Mouse (Mus musculus) heart, adult 2 months (tissue): Measurements from ENCODE around the gene 1700023F06Rik. TPM values are rescaled to one million over a fixed set of nuclear protein-coding genes. Genes with fewer than 3 reads are reported as not detected.
"Not testable (repeated sequence)": the region's sequence is repeated elsewhere in the genome, so short reads cannot be mapped to it uniquely, and the experiment has no call there.

ENCODE experiments used
- DNase-seq, 2 experiments: peaks; one replicate each; pipeline ENCODE4 v3.0.0; 2021
- H3K27ac ChIP-seq: fragments of 200-600 bp; 2 replicates; pipeline ENCODE4 v1.8.1; 2022
- H3K27me3 ChIP-seq: fragments of 200-500 bp; 2 replicates; pipeline ENCODE4 v1.6.1; 2012; ENCODE audit warnings: mild to moderate bottlenecking, low read length, inconsistent platforms, mixed read lengths; ENCODE audit not compliant: control insufficient read depth, insufficient read depth
- H3K36me3 ChIP-seq: fragments of 200-500 bp; 2 replicates; pipeline ENCODE4 v1.6.1; 2012; ENCODE audit warnings: low read length, inconsistent platforms; ENCODE audit not compliant: control insufficient read depth, insufficient read depth
- H3K4me1 ChIP-seq: fragments of 200-500 bp; 2 replicates; pipeline ENCODE4 v1.6.1; 2011; ENCODE audit warnings: low read length; ENCODE audit not compliant: control insufficient read depth, insufficient read depth
- H3K4me3 ChIP-seq: fragments of 200-600 bp; 2 replicates; pipeline ENCODE4 v1.8.1; 2022
- H3K79me2 ChIP-seq: fragments of 200-500 bp; replicated peaks from 2 replicates; pipeline ENCODE4 v1.6.1; 2012; ENCODE audit warnings: mild to moderate bottlenecking, inconsistent platforms, low read length, moderate library complexity, mixed read lengths; ENCODE audit not compliant: control insufficient read depth, insufficient read depth
- H3K9ac ChIP-seq: fragments of 200-500 bp; 2 replicates; pipeline ENCODE4 v1.6.1; 2012; ENCODE audit warnings: low read depth, mild to moderate bottlenecking, control low read depth, inconsistent platforms, low read length, mixed read lengths
- CTCF ChIP-seq: fragments of 200-600 bp; IDR thresholded peaks from 2 replicates; pipeline ENCODE4 v1.8.1; 2022; ENCODE audit warnings: antibody characterized with exemption, mild to moderate bottlenecking, moderate library complexity
- EP300 ChIP-seq: fragments of 200-500 bp; IDR thresholded peaks from 2 replicates; pipeline ENCODE4 v1.6.1; 2011; ENCODE audit warnings: low read depth, low read length, control low read depth; ENCODE audit not compliant: insufficient read depth
- POLR2A ChIP-seq: fragments of 200-500 bp; IDR thresholded peaks from 2 replicates; pipeline ENCODE4 v1.6.1; 2011; ENCODE audit warnings: mild to moderate bottlenecking, low read depth, low read length, control low read depth; ENCODE audit not compliant: insufficient read depth
- WGBS: fragments of 180-500 bp; shearing (Covaris S2); methylation state at CpG from one replicate; pipeline ENCODE4 v1.1.7; 2018; 5-methylcytosine and 5-hydroxymethylcytosine counted together
- intact Hi-C: fragments of 180-260 bp; cut with DNase I; formaldehyde crosslinking; loops from one replicate; pipeline ENCODE4 v1.15.1; 2025
- polyA plus RNA-seq: library from polyadenylated mRNA; depleted of rRNA; stranded (reverse); fragments of >200 nt; gene quantifications from 2 replicates; pipeline ENCODE4 v1.2.3, GENCODE M21; 2012
- total RNA-seq, 2 experiments: library from RNA; stranded (reverse); gene quantifications; 2 replicates each; pipeline ENCODE4 v1.2.3; 2021

Gene 1700023F06Rik
- total and polyA plus RNA-seq, 3 experiments = 0.21 TPM; not detected in 2

DNA sequence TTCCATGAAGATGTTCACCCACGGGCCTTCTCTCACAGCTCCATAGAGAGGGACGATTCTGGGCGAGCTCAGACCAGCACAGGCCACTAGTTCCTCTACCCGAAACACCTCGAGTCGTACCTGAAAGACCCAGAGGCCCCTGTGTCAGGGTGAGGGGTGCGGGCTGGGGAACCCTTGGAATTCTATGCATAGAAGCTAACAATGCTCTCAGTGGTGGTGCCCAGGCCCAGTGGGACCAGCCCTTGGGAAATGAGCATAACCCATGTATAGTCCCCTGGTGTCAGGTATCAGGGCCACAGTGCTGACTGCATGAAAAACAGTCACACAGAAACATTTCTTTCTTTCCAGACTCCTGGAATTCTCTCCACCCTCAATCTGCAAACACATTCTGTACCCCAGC is 23.0 kb upstream of the 1700023F06Rik start:
- DNase-seq = no peak
- no peaks in the 10 kb centered on the region for H3K27me3 ChIP-seq
- H3K79me2 ChIP-seq = no peaks in the 10 kb centered on the region
- no peaks in the 10 kb centered on the region for H3K36me3 ChIP-seq
- intact Hi-C loops = no loop called here
- peaks cover 2% of the 10 kb centered on the region; the same call in 1 of the 2 replicates for H3K4me1 ChIP-seq
- no peak for TF ChIP-seq POLR2A
- no peak for TF ChIP-seq CTCF
- no peak for TF ChIP-seq EP300
- no peak overlapping the region for H3K27ac ChIP-seq
- 95% methylated on average over 7 of the region's 7 CpGs for WGBS
- H3K9ac ChIP-seq = no peak overlapping the region
- H3K4me3 ChIP-seq = no peak overlapping the region

DNA sequence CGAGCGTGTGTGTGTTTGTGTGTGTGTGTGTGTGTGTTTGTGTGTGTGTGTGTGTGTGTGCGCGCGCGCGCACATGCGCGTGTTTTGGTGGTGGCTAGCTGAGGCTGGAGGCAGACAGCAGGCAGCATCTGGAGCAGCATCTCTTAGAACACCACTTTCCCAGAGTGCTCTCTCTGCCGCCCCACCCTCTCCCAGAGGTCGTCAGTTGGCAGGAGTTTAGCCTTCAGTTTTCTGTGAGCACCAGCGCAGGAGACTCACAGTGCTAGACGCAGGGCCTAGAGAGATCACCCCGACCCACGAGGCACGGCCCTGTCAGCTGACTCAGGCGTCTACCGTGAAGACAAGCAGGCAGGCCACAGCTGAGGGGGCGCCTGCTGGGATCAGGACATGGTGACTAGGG is 22.3 kb upstream of the 1700023F06Rik start:
- intact Hi-C loops = no loop called here
- DNase-seq = peak in 1 of 2 experiments; percentile 53
- Histone ChIP-seq H3K27me3 (no peaks in the 10 kb centered on the region), H3K4me3 (no peak overlapping the region), H3K9ac (no peak overlapping the region), H3K4me1 (no peaks in the 10 kb centered on the region; the same call in 1 of the 2 replicates), H3K79me2 (no peaks in the 10 kb centered on the region), H3K27ac (no peak overlapping the region), H3K36me3 (no peaks in the 10 kb centered on the region)
- TF ChIP-seq POLR2A (no peak), CTCF (no peak), EP300 (no peak)
- 85% methylated on average over 19 of the region's 19 CpGs for WGBS

DNA sequence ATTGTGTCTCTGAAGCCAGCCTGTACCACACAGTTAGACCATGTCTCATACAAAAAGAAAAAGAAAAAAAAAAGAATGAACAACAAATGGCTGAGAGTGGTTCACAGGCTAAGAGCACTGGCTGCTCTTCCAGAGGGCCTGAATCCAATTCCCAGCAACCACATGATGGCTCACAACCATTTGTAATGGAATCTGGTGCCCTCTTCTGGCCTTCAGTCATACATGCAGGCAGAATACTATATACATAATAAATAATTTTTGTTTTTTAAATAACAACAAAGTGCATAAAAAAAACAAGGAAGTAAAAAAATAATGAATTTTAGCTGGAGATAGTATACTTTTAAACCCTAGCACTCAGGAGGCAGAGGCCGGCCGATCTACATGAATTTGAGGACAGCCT is 21.2 kb upstream of the 1700023F06Rik start:
- H3K36me3 ChIP-seq = no peaks in the 10 kb centered on the region
- intact Hi-C loops = no loop called here
- no peak overlapping the region for H3K9ac ChIP-seq
- no peaks in the 10 kb centered on the region for H3K79me2 ChIP-seq
- H3K4me3 ChIP-seq = no peak overlapping the region
- H3K27ac ChIP-seq = no peak overlapping the region
- TF ChIP-seq CTCF (peak; percentile 51), EP300 (no peak)
- 100% methylated on average over 2 of the region's 2 CpGs for WGBS
- H3K4me1 ChIP-seq = no peaks in the 10 kb centered on the region; the same call in 1 of the 2 replicates
- no peaks in the 10 kb centered on the region for H3K27me3 ChIP-seq
- DNase-seq = no peak

DNA sequence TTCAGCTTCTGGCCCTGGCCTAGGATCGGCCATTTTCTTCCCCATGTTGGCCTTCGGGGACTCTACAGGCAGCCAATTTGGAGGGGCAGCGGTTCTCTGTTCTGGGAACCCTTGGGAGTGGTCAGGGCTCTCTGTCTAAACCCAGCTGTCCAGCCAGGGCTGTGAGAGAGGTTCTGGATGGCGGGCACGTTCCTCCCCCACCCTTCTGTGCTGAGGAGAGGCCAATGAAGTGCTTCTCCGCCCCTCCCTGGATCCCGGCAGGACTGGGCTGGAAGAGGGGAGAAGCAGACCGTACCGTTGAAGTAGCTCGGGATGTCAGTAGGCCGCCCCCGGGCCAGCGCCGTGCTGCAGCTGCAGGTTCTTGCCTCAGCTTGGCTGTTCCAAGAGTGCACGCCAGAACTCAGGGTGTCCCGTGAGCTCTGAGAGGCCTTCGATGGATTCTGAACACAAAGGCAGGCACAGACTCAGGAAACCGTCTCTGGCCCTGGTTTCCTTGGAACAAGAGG is 15.6 kb upstream of the 1700023F06Rik start:
- Histone ChIP-seq H3K79me2 (no peaks in the 10 kb centered on the region), H3K4me3 (peak overlapping the region; percentile 28; the same call in 1 of the 2 replicates), H3K4me1 (peaks cover 7% of the 10 kb centered on the region; the same call in 1 of the 2 replicates), H3K36me3 (no peaks in the 10 kb centered on the region), H3K9ac (peak overlapping the region; percentile 28), H3K27me3 (no peaks in the 10 kb centered on the region), H3K27ac (peak overlapping the region; percentile 81)
- DNase-seq = peak; percentile 65 to 68
- TF ChIP-seq POLR2A (peak; percentile 23; the same call in 1 of the 2 replicates), EP300 (no peak)
- intact Hi-C loops = loop anchor here (2.0 kb wide), 1 partner anchor 47 kb away; no protein-coding TSS in a partner anchor
- 43% methylated on average over 18 of the region's 18 CpGs for WGBS

DNA sequence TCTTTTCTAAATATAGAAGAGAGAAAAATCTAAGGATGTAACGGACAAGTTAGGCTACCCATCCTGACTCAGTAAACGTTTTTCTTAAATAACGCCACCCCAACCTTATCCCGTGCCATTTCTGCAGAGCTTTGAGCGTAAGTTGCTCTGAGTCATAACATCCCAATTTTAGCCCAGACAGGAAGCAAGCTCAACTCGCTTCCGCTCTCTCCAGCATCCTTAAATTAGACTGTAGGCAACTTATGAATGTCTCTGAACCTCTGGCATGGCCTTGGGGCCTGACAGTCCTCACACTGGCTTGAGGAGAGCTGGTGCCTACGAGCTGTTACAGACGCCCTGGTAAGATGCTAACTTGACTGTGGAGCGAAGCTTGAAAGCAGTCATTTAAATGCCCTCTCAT is 15.1 kb upstream of the 1700023F06Rik start:
- Histone ChIP-seq H3K27ac (peak overlapping the region; percentile 81), H3K79me2 (no peaks in the 10 kb centered on the region), H3K27me3 (no peaks in the 10 kb centered on the region), H3K36me3 (no peaks in the 10 kb centered on the region), H3K4me1 (peaks cover 7% of the 10 kb centered on the region; the same call in 1 of the 2 replicates), H3K9ac (no peak overlapping the region), H3K4me3 (peak overlapping the region; percentile 28; the same call in 1 of the 2 replicates)
- peak; percentile 45 to 47 for DNase-seq
- peak; percentile 63 for TF ChIP-seq POLR2A
- TF ChIP-seq CTCF = no peak
- 0 out of 2 replicates have a peak, but pooled peaks have one; percentile 13 for TF ChIP-seq EP300
- 54% methylated on average over 10 of the region's 10 CpGs for WGBS
- intact Hi-C loops = no loop called here

DNA sequence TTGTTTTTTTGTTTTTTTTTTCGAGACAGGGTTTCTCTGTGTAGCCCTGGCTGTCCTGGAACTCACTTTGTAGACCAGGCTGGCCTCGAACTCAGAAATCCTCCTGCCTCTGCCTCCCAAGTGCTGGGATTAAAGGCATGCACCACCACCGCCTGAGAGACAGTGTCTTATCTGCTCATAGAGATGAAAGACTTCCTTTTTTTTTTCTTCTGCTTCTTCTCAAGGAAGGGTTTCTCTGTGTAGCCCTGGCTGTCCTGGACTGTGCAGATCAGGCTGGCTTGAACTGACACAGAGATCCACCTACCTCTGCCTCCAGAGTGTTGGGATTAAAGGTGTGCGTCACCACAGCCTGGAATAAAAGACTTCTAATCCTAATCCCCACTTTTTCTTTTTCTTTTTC is 14.4 kb upstream of the 1700023F06Rik start:
- 87% methylated on average over 4 of the region's 4 CpGs for WGBS
- H3K4me3 ChIP-seq, H3K27me3 ChIP-seq, intact Hi-C loops, H3K9ac ChIP-seq, H3K36me3 ChIP-seq, DNase-seq, H3K79me2 ChIP-seq, H3K4me1 ChIP-seq: not testable (repeated sequence)
- peak overlapping the region; percentile 81 for H3K27ac ChIP-seq
